Mouse (Mus musculus): ENCODE results near the gene Phactr1. TPM values are rescaled to one million over a fixed set of nuclear protein-coding genes. Genes with fewer than 3 reads are reported as not detected.
A peak's percentile ranks its signal among the peaks of the same experiment; 100 is the strongest.

Gene Phactr1
- total RNA-seq, 2 experiments from 2014 or later, result 7.2 to 7.4 TPM

- DNase-seq, result peak; percentile 9 to 28
- intact Hi-C loops (cut with DNase I), result no loop called here
These were observed 324.7 kb downstream of the Phactr1 start for GRCm38 (mm10) chr13:43005131-43005579.

- no peak for DNase-seq
- intact Hi-C loops (cut with DNase I), result no loop called here
These were observed 328.0 kb downstream of the Phactr1 start for GRCm38 (mm10) chr13:43008466-43008865.

GRCm38 (mm10) chr13:43009596-43009995 is 329.2 kb downstream of the Phactr1 start:
- intact Hi-C loops (cut with DNase I), result no loop called here
- no peak for DNase-seq

GRCm38 (mm10) chr13:43011516-43011915 is 331.1 kb downstream of the Phactr1 start:
- DNase-seq, result peak in 1 of 2 experiments; percentile 9
- intact Hi-C loops (cut with DNase I), result no loop called here

GRCm38 (mm10) chr13:43013984-43014383 is 333.6 kb downstream of the Phactr1 start:
- DNase-seq, result no peak
- intact Hi-C loops (cut with DNase I), result no loop called here

GRCm38 (mm10) chr13:43015768-43016167 is 335.3 kb downstream of the Phactr1 start:
- intact Hi-C loops (cut with DNase I), result no loop called here
- DNase-seq, result no peak

- intact Hi-C loops (cut with DNase I), result no loop called here
- no peak for DNase-seq
These were observed 338.4 kb downstream of the Phactr1 start for GRCm38 (mm10) chr13:43018863-43019262.

GRCm38 (mm10) chr13:43021031-43021430 is 340.6 kb downstream of the Phactr1 start:
- intact Hi-C loops (cut with DNase I), result no loop called here
- DNase-seq, result no peak

- no peak for DNase-seq
- intact Hi-C loops (cut with DNase I), result no loop called here
These were observed 342.6 kb downstream of the Phactr1 start for GRCm38 (mm10) chr13:43023005-43023404.

GRCm38 (mm10) chr13:43027568-43027967 is 347.1 kb downstream of the Phactr1 start:
- intact Hi-C loops (cut with DNase I), result no loop called here
- no peak for DNase-seq

GRCm38 (mm10) chr13:43030222-43030621 is 349.8 kb downstream of the Phactr1 start:
- DNase-seq, result no peak
- intact Hi-C loops (cut with DNase I), result no loop called here

GRCm38 (mm10) chr13:43032451-43032850 is 352.0 kb downstream of the Phactr1 start:
- DNase-seq, result no peak
- intact Hi-C loops (cut with DNase I), result no loop called here

- intact Hi-C loops (cut with DNase I), result no loop called here
- DNase-seq, result no peak
These were observed 356.1 kb downstream of the Phactr1 start for GRCm38 (mm10) chr13:43036510-43036909.

GRCm38 (mm10) chr13:43042766-43043165 is 362.3 kb downstream of the Phactr1 start:
- intact Hi-C loops (cut with DNase I), result no loop called here
- DNase-seq, result no peak

GRCm38 (mm10) chr13:43048553-43048952 is 368.1 kb downstream of the Phactr1 start:
- DNase-seq, result no peak
- intact Hi-C loops (cut with DNase I), result no loop called here

GRCm38 (mm10) chr13:43053201-43053600 is 372.8 kb downstream of the Phactr1 start:
- no peak for DNase-seq
- intact Hi-C loops (cut with DNase I), result no loop called here

- intact Hi-C loops (cut with DNase I), result no loop called here
- DNase-seq, result no peak
These were observed 374.7 kb downstream of the Phactr1 start for GRCm38 (mm10) chr13:43055136-43055535.

- no peak for DNase-seq
- intact Hi-C loops (cut with DNase I), result no loop called here
These were observed 376.7 kb downstream of the Phactr1 start for GRCm38 (mm10) chr13:43057104-43057503.

GRCm38 (mm10) chr13:43063355-43063754 is 382.9 kb downstream of the Phactr1 start:
- no peak for DNase-seq
- intact Hi-C loops (cut with DNase I), result no loop called here

GRCm38 (mm10) chr13:43068716-43069265 is 388.4 kb downstream of the Phactr1 start:
- intact Hi-C loops (cut with DNase I), result no loop called here
- DNase-seq, result no peak

GRCm38 (mm10) chr13:43070496-43070895 is 390.1 kb downstream of the Phactr1 start:
- intact Hi-C loops (cut with DNase I), result no loop called here

GRCm38 (mm10) chr13:43070971-43071370 is 390.5 kb downstream of the Phactr1 start:
- intact Hi-C loops (cut with DNase I), result no loop called here
- no peak for DNase-seq

More at GRCm38 (mm10) chr13:43070496-43070895, 390.1 kb downstream of the Phactr1 start:
- no peak for DNase-seq

- intact Hi-C loops (cut with DNase I), result no loop called here
- no peak for DNase-seq
These were observed 395.0 kb downstream of the Phactr1 start for GRCm38 (mm10) chr13:43075456-43075855.
